Mouse (Mus musculus) liver, adult (tissue): ENCODE measurements around the gene Ccdc57.
A peak's percentile ranks its signal among the peaks of the same experiment; 100 is the strongest.

ENCODE experiments used
- GATA4 ChIP-seq: IDR thresholded peaks from 2 replicates; pipeline ENCODE4 v1.6.1; 2014; ENCODE audit warnings: mild to moderate bottlenecking, low read length; ENCODE audit not compliant: insufficient replicate concordance

Ccdc57 gene

DNA sequence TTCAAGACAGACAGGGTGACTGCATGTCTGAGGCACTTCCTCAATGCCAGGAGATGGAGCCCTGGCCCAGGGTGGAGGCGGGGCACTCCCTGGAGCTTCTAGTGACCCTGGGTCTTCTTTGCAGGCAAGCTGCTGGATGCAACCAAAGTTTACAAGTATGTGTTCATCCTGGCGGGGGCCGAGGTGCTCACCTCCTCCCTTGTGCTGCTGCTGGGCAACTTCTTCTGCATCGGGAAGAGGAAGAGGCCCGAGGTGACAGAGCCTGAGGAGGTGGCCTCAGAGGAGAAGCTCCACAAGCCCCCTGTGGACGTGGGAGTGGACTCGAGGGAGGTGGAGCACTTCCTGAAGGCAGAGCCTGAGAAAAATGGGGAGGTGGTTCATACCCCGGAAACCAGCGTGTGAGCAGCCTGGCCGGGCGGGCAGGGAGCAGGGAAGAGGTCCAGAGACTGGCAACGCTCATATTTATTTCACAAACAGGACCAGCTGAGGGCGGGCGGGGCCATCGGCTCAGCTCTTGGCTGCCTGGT lies 25.1 kb upstream of the Ccdc57 start:
- no peak for TF ChIP-seq GATA4

DNA sequence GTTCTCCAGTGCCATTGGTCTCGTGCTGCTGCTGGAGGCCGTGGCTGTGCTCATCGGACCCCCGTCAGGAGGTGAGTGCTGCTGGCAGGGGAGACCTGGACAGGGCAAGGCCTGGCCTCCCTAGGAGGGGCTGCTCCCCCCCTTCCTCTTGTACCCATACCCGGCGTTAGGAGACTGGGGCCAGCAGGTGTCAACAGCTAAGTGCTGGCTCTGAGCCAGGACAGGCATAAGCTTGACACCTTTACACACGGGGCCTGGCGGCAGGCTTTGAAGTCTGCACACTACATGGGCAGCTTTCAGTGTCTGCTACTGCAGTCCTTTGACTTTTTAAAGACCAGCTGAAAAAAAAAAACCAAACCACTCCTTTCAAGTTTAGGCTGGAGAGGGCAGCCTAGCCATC lies 24.4 kb upstream of the Ccdc57 start:
- no peak for TF ChIP-seq GATA4

DNA sequence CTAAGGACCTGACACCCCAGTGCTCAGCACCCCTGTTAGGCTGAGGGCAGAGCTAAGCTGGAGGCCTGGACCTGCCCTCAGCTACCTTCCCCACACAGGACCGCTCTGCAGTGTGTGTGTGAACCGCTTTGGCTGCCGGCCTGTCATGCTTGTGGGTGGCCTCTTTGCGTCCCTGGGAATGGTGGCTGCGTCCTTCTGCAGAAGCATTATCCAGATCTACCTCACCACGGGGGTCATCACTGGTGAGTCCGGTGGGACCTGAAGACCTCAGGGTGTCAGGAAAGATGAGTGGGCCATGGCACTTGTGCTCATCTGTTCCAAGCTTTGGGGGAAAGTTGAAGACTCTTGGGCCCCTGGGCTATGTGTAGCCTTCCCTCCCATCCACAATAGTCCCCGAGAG lies 23.0 kb upstream of the Ccdc57 start:
- no peak for TF ChIP-seq GATA4

DNA sequence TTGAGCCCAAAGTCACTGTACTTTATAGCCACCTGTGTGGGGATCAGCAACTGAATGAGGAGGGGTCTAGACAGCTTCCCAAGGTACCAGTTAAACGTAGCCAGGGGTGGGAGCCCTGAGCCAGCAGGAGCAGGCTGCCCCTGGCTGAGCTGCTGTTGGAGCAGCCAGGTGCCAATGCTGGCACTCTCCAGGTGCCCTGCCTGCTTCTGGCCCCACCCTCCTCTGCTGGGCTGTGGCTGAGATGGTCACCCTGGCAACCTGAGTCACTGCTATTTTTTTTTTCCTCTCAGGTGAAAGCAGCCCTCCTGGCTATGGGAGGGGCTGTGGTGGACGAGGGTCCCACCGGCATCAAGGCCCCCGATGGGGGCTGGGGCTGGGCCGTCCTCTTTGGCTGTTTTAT lies 22.3 kb upstream of the Ccdc57 start:
- TF ChIP-seq GATA4: no peak

DNA sequence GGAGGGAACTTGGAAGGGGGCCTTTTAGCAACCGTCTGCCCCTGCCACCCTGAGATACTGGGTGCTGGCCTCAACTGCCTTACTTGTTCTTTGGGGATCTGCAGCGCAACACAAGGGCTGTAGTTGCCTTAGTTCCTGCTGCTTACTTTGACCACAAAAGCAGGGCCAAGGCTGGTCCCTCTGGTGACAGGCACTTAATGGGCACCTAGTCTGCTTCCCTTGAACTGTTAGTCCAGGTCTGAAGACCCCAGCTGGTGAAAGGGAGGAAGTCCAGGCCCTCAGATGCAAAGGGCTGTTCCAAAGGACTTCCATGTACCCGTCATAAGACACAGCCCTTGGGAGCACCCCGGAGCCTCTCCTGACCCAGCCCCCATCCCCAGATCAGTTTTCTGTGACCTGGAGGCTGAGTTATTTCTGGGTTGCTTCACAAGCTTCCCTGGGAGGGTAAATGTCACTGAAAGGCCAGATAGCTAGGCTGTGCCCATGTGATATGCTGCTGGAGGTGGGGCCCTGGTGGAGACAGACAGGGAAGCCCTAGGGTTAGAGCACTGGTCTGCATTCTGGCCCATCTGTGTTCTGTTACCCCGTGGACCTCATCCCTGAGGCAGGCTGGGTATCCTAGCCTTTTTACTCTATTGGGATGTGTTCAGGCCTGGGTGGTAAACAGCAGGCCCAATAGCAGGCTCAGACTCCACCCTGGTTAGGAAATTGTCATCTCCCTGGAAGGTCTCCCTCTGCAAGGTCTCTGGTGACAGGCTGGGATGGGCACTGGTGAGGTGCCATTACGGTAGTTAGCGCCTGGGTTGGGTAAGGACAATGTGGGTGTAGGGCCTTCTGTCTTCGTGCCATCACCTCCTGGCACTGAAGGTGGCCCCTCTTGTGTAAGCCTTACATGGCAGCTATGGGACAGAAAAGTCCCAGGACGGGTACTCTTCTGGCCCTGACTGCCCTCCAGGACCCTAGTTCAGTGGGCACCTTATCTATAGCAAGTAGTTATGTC lies 19.4 kb upstream of the Ccdc57 start:
- TF ChIP-seq GATA4: no peak

DNA sequence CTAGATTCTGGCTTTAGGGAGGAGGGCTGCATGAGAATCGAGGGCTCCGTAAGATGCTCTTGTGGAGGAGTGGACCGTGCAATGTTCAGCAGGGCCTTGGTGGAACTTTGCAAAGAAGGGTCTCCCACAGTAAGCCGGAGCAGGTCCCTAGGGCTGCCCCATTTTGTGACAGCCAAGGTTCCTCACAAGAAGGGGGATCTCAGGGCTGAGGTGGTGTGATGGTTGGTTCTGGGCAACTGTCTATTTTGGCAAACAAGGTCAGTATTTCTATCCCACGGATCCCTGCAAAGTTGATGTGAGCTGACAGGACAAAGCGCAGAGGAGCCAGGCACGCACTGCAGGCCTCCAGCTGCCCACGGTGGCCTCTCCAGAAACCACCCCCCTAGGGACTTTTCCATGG lies 18.6 kb upstream of the Ccdc57 start:
- TF ChIP-seq GATA4: no peak

DNA sequence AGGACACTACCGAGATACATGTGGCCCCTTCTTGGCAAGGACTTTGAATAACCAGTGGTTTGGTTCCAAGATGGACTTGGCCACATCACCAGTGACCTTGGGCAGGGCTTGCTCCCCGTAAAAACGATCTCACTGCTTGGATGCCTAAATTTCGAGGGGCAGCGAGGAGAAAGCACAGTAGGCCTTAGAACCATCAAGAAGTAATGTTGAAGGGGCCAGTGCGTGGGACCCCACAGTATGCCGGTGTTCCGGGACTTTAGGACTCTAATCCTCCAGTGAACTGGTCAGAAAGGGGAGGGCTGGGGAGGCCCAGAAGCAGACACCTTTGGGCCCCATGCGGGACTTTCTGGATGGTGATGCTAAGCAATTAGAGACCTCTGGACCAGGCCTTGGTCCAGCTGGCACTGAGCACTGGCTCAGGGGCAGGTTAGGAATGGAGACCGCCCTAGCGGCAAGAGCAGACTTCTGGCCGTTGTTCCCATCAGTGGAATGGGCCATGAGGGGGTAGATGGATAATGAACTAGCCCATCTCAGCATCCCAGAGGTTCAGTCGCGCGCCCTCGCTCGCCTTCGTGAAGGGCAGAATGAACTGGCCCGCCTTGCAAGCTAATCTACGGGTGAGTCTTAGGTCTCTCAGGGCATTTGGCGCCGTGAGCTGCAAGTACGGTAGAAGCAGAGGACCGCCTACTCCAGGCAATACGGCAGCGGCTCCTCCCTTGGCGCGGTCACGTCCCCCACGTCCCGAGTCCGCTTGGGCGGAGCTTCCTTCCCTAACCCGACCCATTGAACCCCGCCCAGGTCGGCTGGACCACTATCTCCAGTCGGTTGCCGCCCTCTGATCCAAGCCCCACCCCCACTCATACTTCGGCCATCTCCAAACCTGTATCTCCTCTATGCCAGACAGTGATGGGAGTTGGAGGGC lies 17.9 kb upstream of the Ccdc57 start:
- TF ChIP-seq GATA4: peak; percentile 36; the same call in 1 of the 2 replicates

DNA sequence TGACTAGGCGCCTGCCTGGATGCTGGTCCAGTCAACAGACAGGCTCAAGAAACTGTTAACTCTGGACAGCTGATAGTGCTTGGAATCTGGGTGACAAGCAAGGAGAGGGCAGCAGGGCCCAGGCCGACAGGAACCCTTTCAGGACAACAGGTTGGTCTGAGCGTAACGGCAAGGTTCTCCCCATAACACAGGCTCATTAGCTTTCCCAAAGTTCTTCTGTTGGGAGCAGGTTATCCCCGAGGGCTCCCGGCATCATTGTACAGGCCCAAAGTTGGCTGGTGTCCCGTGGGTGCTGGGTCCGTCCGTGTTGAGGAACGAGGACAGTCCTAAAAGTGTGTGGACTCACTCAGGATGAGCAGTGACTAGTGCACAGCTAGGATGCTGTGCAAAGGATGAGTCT lies 17.2 kb upstream of the Ccdc57 start:
- TF ChIP-seq GATA4: no peak

DNA sequence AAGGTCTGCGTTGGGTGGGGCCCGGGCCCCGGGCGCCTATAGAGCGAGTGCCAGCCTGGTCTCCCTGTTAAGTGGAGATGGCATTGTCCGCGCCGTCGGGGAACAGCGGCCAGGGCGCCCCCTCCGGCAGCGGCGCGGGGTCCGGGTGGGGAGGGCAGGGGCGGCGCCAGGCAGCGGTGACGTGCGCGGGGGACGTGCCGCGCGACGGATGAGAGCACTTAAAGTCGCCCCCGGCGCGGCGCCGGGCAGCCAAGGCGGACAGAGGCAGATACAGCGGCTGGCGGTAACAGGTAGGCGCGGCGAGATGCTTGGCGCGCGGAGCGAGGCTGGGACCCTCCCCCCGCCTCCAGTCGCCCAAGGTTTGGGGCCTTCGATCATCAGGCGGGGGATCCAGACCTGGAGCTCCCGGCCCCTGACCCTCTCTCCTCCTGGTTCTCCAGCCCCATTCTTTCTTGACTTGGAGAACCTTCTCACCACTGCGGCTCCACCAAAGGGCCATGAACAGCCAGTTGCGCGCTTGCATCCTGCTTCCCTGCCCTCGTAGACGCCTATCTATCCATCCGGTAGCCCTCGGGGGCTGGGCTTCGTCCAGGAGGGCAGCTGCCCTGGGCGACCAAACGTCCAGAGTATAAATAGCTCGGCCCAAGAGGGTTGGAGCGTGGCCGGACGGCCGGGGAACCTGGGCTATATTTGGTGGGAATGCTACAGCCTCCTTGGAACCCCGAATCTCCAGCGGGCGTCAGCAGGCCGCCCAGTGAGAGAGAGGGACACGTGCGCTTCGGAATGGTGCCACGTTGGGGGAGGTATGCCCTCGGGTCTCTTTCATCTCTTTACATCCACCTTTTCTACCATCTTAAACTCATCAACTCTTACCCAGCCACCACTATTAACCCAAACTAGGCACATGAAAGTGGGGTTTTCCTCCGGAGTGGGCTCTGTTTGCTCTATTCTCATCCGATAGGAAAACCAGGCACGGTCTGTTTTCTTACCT lies 16.5 kb upstream of the Ccdc57 start:
- no peak for TF ChIP-seq GATA4

DNA sequence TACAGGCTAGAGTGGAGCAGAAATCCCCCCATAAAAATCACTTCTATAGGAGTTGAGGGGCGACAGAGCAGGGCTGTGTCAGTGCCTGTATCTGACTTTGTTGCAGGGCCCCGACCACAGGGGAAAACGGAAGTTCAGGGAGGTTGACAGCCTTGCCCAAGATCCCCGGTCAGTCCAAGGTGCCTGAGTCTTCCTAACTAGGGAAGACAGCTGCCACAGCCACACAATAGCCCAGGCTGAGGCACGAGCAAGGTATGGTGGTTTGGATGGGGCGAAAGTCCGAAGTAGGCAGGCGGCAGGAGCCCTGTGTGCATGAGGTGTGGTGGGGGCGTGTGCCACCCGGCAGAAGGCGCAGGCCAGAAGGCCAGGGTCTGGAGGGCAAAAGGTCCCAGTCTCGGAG lies 15.7 kb upstream of the Ccdc57 start, which contains the start of gene Slc16a3:
Gene Slc16a3, plus strand, starts transcription at position 153 of the 400 bp plus-strand sequence.
- TF ChIP-seq GATA4: no peak

DNA sequence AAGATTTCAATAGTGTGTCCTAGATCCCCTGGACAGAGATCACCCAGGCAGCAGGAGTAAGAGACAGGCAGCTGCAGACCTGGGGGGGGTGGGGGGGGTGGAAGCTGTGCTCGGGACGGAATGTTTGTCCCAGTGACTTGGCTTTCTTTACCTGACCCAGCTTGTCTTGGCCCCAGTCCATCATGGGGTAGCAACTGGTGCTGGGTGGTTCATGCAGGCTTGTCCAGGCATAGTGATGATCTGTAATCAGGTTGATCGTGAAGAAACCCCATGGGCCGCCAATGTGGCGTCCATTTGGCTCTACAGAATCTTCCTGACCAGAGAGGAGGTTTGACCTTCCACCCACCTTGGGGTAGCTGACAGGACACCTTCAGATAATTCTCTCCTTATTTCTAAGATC lies 13.3 kb upstream of the Ccdc57 start:
- no peak for TF ChIP-seq GATA4

DNA sequence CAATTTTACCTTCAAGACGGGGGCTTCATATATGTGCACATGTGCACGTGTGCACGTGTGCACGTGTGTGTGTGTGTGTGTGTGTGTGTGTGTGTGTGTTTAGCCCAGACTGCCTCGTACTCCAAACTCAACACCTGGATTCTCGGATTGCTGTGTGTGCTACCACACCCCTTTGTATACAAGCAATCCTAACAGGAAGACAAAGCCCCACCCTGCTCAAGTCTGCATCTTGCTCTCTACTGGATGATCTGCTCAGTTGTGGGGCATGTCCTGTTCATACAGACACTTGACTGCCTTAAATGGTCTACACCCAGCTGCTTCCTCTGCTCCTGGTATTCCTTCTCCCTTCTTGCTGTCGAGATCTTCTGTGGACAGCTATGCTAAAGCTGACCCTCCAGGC lies 12.6 kb upstream of the Ccdc57 start:
- TF ChIP-seq GATA4: no peak

DNA sequence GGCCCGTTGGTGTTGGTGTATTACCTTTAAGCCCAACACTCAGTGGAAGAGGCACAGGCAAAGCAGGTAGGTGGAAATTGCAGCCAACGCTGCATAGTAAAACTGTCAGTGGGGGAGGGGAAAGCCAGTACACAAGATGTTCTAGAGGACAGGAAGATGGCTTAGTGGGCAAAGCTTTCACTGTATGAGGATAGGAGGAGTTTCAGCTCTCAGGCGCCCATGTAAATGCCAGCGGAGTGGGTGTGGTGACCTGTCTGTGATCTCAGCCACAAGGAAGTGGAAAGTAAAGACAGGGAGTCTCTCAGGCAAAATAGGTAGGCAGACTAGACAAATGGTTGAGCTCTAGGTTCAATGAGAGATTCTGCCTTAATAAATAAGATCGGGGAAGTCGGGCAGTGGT lies 8.3 kb upstream of the Ccdc57 start:
- TF ChIP-seq GATA4: no peak

DNA sequence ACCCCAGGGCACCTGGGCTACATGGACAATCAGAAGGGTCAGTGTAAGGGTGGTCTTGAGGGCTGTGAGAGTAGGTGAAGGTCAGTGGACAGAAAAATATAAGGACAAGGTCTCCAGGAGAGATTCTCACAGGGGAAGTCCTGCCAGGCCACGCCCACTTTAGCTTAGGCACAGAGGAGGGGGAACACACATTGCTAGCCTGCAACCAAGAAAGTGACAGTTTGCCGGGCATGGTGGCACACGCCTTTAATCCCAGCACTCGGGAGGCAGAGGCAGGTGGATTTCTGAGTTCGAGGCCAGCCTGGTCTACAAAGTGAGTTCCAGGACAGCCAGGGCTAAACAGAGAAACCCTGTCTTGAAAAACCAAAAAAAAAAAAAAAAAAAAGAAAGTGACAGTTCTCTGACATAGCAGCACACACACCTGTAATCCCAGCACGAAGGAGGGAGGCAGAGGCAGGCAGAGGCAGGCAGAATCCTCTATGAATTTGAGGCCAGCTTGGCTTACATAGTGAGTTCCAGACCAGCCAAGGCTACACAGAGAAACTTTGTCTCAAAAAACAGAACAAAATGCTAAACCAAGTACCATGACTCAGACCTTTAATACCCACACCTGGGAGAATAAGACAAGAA lies 7.2 kb upstream of the Ccdc57 start:
- no peak for TF ChIP-seq GATA4
